In the genomic region with DNA sequence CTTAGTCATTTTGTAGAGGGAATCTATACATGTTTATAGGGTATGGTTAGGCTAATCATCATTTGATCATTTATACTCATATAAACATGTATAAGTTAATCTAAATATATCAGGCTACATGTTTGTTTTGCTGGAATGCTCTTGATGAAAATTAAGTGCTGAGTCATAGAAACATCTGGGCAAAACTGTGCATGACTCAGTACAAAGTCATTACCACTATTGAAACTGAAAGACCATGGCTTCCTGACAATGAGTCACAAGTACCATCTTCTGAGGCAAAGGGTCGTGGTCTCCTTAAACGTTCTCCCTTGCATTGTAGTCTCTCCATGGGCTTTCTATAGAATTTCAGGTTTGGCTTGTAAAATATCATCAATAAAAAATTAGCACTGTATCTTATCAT, we compare ENCODE assay signal across 14 mouse cellular contexts. TPM values are rescaled to one million over a fixed set of nuclear protein-coding genes. Genes with fewer than 3 reads are reported as not detected.
"Had no signal": no experiment of that assay in that cellular context is flagged by ENCODE, and none has a peak within 500 bp of the region (broad histone marks: within the 10 kb centered on the region; RNA-seq: fewer than 3 reads in every experiment).

No protein-coding gene starts in this region.

- H3K9me3 ChIP-seq: kidney, embryonic 15.5 days; limb, embryonic 10.5 days; liver, embryonic 15.5 days; lung, embryonic 15.5 days; midbrain, embryonic 13.5 days; neural tube, embryonic 15.5 days had no signal

- H3K27ac ChIP-seq: kidney, embryonic 15.5 days; left cerebral cortex, adult 2 months; limb, embryonic 10.5 days; liver, embryonic 15.5 days; lung, embryonic 15.5 days; midbrain, embryonic 13.5 days; neural tube, embryonic 15.5 days had no signal

- H3K4me3 ChIP-seq: kidney, embryonic 15.5 days; left cerebral cortex, adult 2 months; limb, embryonic 10.5 days; liver, embryonic 15.5 days; lung, embryonic 15.5 days; midbrain, embryonic 13.5 days; neural tube, embryonic 15.5 days had no signal

- H3K27me3 ChIP-seq: kidney, embryonic 15.5 days; liver, embryonic 15.5 days; lung, embryonic 15.5 days; midbrain, embryonic 13.5 days; neural tube, embryonic 15.5 days had no signal

- ATAC-seq: midbrain, embryonic 13.5 days had no signal

- H3K9ac ChIP-seq: kidney, embryonic 15.5 days; liver, embryonic 15.5 days; lung, embryonic 15.5 days; midbrain, embryonic 13.5 days; neural tube, embryonic 15.5 days had no signal

- H3K4me1 ChIP-seq: kidney, embryonic 15.5 days; limb, embryonic 10.5 days; liver, embryonic 15.5 days; lung, embryonic 15.5 days; midbrain, embryonic 13.5 days; neural tube, embryonic 15.5 days had no signal

- H3K36me3 ChIP-seq: kidney, embryonic 15.5 days; limb, embryonic 10.5 days; liver, embryonic 15.5 days; lung, embryonic 15.5 days; midbrain, embryonic 13.5 days; neural tube, embryonic 15.5 days had no signal

- H3K4me2 ChIP-seq: kidney, embryonic 15.5 days; liver, embryonic 11.5 days; liver, embryonic 15.5 days; lung, embryonic 15.5 days; midbrain, embryonic 13.5 days; neural tube, embryonic 15.5 days had no signal

- DNase-seq: kidney, adult 2 months; kidney, postnatal 14 days; right cerebral cortex, adult 18-20 months; thymus, adult 18-20 months; thymus, postnatal 14 days had no signal

RNA-seq across cellular contexts. Expression of a gene that starts 45.5 kb away (rescaled TPM):
- total RNA-seq: megakaryocyte progenitor cell, adult 5-6 weeks had no signal
